Mouse (Mus musculus) kidney, postnatal 36 days (tissue): ENCODE data around the gene Ptbp1.
A peak's percentile ranks its signal among the peaks of the same experiment; 100 is the strongest.

Experiments
- DNase-seq, 2 experiments: peaks; one replicate each; pipeline ENCODE4 v3.0.0; 2021 to 2022; ENCODE audit warnings: mixed read lengths in 2 of 2

Gene Ptbp1

DNA sequence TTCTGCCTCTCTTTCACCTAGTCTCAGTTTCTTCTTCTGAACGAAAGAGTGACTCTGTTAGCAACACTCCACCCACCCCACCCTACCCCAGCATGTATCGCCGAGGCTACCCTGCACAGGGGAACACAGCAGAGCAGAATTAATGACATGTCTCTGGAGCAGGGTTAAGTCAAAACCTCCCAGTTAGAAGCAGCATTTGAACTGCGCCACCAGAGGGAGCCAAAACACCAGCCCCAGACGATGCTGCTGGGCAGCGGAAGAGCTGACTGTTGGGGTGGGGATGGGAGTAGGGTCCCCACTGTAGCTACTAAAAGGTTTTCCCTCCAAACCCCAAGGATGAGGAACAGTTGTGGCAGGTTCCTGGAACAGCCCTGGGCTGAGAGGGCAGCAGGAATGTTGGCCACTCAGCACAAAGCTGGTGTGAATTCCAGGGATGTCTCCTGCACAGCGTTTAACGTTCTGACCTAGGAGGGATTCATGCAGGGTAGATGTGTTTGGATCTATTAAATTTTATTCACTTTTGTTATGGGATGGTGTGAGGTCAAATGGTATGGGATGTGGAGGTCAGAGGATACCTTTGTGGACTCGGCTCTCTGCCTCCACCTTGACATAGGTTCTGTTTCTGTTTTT lies 19.3 kb upstream of the Ptbp1 start:
- DNase-seq = peak; percentile 74 to 90

DNA sequence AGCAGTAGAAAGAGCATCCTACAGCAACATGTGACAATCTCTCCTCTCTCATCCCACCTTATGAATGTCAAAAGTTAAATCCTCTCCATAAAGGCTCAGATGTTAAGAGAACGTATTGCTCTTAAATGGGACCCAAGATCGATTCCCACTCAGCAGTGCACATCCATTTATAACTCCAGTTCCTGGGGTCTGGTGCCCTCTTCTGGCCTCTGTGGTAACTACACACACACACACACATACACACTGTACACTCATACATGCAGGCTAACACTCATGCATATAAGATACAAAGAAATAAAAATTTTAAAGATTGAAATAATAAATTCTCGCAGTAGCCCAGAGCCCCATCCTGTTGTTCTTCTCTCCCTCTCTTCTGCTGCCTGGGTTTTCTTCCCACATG lies 17.3 kb upstream of the Ptbp1 start:
- no peak for DNase-seq

DNA sequence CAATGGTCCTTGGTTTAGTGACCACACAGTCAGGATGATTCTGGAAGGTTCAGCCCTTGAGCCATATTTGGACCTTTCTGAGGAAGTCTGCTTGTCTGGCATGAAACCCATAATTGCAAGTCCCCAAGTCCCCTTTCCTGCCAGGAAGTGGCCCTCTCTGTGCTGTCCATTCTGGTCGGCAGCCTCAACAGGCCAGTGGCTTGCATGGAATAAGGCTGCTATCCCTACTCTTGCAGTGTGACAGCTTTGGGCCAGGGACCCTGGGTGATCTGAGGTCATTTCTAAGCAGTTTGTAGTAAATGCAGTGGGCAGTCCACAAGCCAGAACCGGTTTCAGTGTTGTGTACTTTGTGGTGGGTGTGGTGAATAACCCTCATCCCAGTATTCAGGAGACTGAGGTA lies 16.1 kb upstream of the Ptbp1 start:
- DNase-seq = peak in 1 of 2 experiments; percentile 31

DNA sequence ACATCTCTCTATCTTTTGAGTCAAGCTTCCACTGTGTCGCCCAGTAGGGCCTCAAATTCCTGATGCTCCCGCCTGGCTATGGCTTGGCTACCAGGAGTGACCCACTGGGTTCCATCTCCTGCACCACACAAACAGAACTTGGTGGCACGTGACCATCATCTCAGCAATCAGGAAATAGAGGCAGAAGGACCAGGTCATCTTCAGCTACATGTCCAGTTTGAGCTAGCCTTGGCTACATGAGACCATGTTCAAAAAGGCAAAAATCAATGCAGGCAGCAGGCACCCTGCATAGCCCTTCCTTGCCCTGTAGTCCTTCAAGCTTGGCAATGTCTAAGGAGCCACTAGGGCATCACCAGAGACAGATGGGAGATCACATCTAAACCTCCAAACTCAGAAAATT lies 14.1 kb upstream of the Ptbp1 start:
- no peak for DNase-seq

DNA sequence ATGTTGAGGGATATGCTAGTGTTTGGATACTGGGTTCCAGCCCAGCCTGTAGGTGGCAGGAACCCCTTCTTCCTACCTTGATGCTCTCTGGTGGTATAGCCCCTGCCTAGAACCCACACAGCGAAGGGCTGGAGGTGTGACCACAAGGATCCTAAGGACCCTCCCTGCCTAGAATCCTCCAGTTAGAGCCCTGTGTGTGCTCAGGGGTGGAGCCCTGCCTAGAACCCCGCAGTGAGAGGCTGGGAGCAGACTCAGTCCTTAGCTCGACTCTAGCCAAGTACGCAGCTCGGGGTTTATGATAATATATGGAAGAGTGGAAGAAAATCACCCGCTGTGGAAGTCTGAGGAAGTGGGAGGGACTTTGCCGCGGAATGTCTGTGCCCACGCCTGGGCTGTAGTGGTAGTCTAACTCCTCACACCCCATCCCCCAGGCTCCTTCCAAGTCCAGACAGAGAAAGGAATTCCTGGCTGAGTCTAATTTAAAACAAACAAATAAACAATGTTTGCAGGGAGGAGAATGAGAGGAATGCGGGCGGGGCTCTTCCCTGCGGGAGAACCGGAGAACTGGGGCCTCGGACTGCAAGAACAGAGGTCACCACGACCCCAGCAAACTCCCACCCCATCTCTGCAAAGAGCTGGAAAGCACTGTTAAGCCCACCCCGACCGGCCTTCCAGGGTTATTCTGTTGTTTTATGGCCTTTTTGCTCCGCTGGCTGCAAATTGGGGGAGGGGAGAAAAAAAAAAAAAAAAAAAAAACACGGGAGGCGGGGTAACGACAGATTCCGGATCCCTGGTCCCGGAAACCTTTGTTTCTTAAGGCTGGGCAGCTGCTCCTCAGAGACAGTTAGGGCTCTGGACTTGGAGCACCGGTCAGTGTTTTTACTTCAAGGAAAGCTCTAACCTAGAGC lies 13.3 kb upstream of the Ptbp1 start:
- peak; percentile 79 to 80 for DNase-seq

DNA sequence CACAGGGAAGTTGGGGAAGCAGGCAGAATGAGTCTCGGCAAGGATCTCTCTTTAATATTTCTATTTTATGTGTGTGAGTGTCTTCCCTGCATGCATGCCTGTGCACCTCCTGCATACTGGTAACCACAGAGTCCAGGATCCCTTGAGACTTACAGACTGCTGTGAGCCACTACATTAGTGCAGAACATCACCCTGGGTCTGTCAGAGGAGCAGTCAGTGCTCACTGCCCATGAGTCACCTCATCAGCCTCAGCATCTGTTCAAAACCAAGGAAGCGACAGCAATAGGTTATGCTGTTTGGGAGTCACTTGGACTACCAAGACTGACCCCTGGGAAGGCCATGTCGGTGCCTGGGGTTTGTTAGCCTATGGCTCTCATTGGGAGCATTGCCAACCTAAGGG lies 11.9 kb upstream of the Ptbp1 start:
- DNase-seq = no peak

DNA sequence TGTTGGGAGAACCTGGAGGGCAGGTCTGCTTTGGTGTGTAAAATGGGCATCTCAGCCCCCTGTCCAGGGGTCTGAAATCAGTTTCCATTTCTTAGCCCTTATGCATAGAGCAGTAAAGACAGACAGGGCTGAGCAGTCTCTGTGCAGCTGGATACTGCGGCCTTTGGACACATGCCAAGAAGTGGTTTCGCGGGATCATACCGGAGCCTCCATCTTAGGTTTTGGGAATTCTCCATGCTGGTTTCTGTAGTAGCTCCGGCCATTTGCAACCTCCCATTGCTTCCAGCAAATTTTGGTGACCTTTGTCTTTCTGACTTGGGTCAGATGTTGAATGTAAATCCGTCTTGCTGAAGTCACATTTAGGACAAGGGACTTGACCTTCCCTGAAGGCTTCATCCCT lies 10.8 kb upstream of the Ptbp1 start:
- DNase-seq = peak in 1 of 2 experiments; percentile 57

DNA sequence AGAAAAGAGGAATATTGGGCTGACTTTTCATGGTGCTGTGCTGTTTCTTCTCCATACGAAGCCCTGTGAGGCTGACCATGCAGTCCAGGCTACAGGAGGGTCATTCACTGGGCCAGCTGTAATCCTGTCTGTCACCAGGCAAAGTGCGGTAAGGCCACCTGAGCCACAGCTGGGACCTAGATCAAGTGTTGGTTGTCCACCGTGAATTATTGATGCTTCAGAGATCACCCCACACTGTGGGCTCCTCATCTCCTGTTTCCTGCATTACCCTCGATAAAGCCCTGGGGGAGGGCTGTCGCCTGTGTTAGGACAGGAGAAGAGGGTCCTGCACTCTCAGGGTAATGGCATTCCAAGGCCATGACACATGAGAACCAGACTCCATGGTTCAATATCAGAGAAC lies 7.7 kb upstream of the Ptbp1 start:
- DNase-seq = no peak

DNA sequence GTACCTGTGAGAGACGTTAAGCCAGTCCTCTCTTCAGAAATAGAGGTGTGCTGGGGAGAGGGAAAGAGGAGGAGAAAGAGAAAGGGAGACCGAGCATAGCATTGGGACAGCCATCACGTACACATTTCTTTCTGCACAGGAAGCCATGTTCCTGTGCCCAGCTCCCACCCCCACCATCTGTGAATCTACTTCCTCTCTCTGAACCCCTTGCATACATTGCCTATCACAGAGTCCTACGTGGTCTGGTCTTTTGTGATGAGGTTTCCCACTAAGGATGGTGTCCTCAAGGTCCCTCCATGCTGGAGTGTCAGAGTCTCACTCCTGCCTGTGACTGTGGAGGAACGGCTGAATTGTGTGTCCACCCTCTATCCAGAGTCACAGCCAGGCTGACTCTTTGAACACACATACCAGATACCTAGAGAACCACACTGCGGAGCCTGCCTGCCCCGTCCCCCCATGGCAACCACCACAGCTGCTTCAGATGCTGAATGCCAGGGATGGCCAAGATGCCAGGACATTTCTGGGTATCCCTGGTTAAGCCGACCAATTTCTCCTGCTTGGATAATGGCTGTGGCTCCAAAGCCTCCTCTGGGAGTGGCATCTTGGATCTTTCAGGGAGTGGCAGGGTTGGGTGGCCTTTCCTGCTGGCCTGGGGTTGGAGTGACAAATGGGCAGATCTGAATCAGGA lies 4.1 kb upstream of the Ptbp1 start:
- no peak for DNase-seq

DNA sequence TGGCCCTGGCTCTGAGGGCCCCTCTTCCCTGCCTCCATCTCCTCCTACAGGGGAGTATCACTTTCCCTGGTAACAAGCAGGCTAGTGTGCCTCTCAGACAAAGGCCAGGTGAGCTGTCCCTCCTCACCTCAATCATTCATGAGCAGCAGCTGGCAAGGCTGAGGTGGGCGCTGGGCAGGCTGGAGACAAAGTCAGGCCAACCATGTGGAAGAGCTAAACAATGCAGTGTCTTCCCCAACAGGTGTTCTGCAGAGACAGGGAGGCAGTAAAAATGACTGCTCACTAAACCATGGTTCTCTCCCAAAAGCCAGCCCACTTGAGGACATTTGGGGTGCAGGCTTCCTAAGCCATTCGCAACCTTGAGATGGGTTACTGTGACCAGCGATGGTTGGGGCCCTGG lies 2.6 kb upstream of the Ptbp1 start:
- no peak for DNase-seq

DNA sequence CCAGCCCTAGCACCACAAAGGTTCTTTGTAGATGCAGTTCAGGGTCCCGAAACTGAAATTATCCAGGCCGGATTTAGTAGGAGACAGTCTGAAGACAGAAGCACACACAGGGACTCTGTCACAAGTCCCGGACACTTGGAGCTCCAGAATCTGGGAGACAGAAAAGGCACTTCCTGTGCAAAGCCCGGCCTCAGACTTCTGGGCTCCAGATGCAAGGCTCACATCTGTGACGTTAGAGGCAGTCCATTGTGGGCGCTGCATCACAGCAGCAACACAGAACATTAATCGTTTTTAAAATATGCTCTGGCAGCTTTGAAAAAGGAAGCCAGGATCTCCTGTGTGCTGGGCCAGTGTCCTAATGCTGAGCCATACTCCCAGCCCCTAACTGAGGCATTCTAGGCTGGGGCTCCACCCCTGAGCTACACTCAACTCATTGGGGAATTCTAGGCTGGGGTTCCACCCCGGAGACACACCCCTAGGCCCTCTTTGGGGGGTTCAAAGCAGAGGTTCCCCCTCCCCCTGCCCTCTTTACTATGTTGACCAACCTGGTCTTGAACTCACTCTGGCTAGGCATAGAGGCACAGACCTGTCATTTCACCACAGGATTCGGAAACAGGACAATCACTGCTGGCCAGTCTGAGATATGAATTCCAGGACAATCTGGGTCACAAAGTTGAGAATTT lies 2.0 kb upstream of the Ptbp1 start:
- peak; percentile 67 to 80 for DNase-seq

DNA sequence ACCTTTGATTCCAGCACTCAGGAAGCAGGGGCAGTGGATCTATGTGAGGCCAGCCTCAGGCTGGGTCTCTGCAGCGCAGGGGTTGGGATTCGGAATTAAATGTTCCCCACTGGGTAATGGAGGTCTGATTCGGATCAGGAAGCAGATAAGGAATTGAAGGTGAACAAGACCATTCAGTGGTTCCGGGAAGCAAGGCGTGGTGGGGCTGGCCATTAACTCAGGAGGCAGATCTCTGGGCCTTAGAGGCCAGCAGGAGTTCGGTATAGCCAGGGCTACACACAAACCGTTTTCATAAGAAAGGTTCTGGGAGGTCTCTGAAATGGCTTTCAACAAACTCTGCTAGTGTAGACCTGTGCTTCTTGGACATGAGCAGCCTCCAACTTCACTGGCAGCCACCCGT lies 1.4 kb upstream of the Ptbp1 start:
- DNase-seq = no peak

DNA sequence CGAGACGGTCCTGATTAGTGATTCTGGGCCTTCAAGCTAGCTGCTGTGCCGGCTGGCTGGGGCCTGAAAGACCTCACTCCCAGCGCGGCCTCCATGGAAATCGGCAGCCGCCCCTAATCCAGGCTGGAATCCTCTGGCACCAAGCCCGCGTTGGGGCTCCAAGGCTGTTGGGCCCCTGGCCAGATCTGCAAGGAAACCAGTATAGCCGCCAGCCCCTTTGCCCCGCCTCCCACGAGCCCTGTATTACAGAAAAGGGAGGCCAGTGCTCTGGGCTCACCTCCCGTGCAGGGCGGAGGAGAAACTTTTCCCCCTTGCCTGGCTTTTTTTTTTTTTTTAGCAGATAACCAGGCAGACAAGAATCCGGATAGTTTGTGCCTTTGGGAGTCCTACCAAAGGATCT lies 835 bp upstream of the Ptbp1 start:
- peak; percentile 97 to 99 for DNase-seq

DNA sequence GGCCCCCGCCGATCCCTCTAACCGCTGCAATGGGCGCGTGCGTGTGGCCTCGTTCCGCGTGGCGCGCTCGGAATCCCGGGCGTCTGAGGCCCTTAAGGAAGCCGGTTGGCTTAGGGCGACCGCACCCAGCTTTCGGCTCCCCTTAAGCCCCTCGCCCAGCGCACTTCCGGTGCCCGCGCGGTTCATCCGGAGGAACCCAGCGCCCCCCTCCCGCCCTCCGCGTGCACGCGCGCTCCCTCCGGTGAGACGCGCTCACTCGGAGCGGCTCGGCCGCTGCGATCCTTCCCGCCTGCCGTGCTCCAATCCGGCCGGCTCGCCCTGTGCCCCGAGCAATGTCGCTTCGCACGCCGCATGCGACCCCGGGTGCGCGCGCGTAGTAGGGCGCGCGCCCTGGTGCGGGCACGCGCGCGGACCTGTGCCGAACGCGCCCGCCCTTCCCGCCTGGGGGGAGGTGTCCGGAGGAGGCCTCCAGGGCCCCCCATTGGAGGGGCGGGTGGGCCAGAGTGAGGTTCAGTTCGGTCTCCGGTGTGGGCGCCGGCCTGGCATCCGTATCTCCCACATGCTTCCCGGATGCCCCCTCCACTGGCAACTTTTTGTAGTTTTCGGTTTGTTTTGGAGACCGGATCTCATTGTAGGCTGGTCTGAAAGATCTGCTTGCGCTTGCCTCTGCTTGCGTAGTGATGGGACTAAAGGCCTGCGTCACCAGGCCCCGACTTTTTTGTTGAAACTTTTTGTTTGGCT lies 744 bp downstream of the Ptbp1 start:
- peak; percentile 59 to 81 for DNase-seq

DNA sequence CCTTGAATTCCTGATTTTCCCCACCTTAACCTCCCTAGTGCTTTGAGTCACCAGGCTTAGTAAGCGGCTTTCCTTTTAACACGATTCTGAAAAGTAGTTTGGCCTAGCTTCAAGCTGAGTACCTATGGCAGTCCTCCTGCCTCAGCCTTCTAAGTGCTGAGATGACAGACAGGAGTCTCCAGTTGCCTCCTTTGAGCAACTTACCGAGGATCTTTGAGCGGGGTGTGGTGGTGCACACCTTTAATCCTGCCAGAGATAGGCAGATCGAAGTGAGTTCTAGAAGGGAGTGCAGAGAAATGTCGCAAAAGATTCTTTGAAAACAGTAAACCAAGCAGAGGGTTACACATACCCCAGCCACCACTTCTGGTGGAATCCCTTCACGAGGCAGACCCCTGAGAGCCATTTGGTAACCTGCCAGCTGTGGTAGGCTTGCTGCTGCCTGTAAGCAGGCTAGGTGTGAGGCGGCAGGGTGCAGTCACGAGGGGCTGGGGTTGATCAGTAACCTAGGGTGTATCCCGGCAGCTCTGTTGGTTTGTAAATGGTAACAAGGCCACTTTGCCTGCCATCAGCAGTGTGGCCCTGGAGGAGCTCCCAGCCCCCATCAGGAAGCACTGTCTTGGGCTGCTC lies 1.4 kb downstream of the Ptbp1 start:
- peak; percentile 91 to 96 for DNase-seq

DNA sequence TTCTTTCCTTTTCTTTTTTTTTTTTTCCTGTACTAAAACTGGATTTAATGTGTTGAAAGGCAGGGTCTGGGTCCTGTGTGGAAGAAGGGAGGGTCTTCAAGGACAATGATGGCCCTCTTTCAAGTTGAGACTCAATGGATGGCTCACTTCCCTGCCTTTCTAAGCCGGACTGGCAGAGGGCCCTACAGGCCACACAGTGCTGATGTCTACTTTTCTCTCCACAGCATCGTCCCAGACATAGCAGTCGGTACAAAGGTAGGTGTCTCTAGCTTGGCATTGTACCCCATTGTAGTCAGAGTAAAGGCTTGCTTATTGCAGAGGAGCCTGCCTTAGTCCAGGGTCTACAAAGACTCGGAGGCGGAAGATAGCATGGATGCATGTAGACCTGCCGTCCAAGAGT lies 2.1 kb downstream of the Ptbp1 start:
- DNase-seq = peak in 1 of 2 experiments; percentile 23

DNA sequence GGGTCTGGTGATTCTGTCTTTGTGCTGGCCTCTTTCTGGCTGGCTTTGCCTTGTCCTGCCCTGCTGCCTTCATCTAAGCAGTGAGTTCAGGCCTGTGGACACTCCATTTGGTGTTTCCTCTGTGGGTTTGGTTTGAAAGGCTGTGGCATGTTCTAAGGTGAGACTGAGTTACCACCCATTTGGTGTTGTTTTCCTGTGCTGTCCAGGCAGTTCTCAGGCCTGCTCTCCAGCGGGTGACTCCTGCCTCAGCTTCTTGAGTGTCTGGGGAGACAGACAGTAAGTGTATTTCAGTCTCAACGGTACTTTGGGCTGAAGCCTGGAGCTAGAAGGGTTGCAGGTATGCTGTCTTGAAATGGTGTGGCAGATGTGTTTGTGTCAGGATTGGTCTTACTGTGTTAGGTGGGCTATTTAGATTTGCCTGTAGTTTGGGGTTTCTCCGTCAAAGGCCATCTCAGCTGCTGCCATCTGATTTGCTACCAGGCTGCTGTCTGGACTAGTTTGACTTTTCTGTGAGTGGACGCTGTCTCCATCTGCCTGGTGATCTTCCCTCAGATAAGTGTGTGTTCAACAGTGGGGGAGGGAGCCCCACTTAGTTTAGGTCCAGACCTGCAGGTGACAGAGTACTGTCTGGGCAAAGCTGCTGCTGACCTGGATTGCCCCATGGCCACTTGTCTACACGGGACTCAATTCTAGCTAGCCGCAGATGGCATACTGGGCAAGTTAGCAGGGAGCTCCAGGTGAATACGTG lies 2.7 kb downstream of the Ptbp1 start:
- DNase-seq = peak in 1 of 2 experiments; percentile 15

DNA sequence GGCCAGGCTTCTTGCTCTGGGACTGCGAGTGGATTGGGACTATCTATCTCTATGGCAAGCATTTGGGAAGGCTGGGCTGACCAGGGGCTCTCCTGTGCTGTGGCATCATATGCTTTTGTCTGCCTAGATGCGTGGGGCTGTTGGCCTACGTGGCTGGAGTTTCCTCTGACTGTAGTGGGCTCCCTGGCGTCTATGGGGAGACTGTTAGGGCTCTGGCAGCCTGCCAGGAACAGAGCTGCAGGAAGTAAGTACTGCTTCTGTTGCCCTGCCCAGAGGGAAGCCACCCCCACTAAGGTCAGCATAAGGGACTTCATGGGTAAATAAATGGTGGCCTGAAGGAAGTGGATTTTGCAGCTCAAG lies 3.2 kb downstream of the Ptbp1 start:
- peak; percentile 87 to 90 for DNase-seq

DNA sequence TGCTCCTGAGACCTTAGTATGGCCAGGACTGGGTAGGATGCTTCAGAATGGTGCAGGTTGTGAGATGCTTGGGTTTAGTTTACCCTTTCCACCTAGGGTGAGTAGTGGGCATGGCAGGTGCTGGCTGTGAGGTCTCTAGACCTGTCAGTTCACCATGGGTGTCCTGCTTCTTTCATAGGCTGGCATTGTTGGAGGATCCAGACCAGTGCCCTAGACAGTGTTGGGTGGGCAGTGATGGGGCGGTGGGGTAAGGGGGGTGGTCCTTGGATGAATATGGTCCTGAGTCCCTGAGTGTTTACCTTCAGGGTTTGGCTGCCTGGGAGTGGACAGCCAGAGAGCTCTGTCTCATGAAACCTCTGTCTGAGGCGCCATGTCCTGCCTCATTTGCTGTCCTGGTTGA lies 3.7 kb downstream of the Ptbp1 start:
- DNase-seq = no peak

DNA sequence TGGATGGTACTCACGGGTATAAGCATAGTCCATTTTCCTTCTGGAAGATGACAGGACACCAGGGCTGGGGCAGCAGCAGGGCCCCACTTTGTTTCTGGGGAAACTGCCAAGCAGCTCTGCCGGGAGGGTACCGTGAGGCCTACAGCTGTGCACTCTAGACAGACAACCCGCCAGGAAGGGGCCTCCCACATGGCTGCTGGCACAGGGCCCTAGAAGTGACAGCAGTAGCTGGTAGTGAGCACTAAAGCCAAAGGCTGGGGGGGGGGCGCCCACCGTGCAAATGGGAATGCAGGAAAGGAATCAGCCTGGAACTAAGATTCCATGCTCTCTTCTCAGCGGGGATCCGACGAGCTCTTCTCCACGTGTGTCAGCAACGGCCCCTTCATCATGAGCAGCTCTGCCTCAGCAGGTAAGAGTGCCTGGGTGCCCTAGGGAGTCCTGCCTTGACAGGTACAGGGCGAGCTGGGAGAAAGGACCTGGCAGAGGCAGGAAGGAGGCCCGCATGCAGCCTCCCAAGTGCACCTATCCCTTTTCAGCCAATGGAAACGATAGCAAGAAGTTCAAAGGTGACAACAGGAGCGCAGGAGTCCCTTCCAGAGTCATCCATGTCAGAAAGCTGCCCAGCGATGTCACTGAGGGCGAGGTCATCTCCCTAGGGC lies 4.3 kb downstream of the Ptbp1 start:
- DNase-seq = peak; percentile 83 to 87

DNA sequence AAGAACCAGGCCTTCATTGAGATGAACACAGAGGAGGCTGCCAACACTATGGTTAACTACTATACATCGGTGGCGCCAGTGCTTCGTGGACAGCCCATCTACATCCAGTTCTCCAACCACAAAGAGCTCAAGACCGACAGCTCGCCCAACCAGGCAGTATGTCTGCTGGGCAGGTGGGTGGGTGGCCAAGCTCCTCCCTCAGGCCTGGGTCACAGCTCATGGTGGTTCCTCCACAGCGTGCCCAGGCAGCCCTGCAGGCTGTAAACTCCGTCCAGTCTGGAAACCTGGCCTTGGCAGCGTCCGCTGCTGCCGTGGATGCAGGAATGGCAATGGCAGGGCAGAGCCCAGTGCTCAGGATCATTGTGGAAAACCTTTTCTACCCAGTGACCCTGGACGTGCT lies 4.9 kb downstream of the Ptbp1 start:
- peak in 1 of 2 experiments; percentile 31 for DNase-seq
